Mouse (Mus musculus): ENCODE measurements around the gene Thap2. TPM values are rescaled to one million over a fixed set of nuclear protein-coding genes. Genes with fewer than 3 reads are reported as not detected.

Thap2 gene
- polyA plus RNA-seq, 1 experiment from 2014 or later: 16.2 TPM

DNA sequence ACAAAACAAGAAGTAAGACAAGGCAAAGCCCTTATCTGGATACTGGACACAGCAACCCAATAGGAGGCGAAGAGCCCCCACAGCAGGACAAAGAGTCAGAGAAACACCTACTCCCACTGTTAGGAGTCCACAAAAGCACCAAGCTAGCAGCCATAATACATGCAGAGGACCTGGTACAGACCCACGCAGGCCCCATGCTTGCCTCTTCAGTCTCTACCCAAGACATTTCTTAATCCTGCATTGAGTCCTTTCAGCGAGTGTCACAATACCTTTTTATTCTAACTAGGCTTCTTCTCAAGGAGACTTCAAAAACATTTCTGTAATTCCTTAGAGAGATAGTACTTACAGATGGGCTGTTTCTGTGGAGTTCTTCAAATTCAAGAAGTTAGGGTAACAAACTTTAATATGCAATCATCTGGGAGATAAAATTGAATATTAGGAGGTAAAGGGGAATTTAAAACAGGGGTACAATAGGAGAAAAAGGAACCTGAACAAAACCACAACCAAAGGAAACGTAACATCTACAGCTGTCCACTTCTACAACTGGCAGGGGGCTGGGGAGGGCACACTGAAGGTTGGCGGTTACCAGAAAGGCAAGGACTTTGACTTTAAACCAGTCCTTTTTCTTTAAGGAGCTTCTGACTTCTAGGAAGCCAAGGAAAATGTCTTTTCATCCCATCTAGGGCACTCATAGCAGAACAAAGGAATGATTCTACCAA is 62.8 kb downstream of the Thap2 start:
- H3K4me1 ChIP-seq (ENCODE audit: insufficient read depth, low read depth, low read length): no peaks in the 10 kb centered on the region; the same call in 1 of the 2 replicates
- TF ChIP-seq EP300 (IDR thresholded peaks at IDR 0.05): no peak
- TF ChIP-seq CTCF (IDR thresholded peaks at IDR 0.05): no peak

More for the DNA sequence above, 62.8 kb downstream of the Thap2 start:
- Histone ChIP-seq H3K4me3 (ENCODE audit: low read depth, low read length) (no peak overlapping the region), H3K27ac (ENCODE audit: low read length) (no peak overlapping the region), H3K9ac (replicated peaks; ENCODE audit: low read depth) (no peak overlapping the region), H3K27me3 (replicated peaks; ENCODE audit: insufficient read depth, low read length) (no peaks in the 10 kb centered on the region), H3K9me3 (ENCODE audit: low read length) (no peaks in the 10 kb centered on the region), H3K4me2 (replicated peaks; ENCODE audit: low read depth, low read length) (no peak overlapping the region), H3K36me3 (ENCODE audit: insufficient read depth, low read length) (no peaks in the 10 kb centered on the region)
- DNase-seq (ENCODE audit: low spot score): no peak
- WGBS: 67% methylated on average over 5 of the region's 5 CpGs
- ATAC-seq: no peak

Other genes with a start within 250 kb of the Thap2 start
- gene Tph2, start 199.4 kb downstream of the Thap2 start, polyA plus RNA-seq (2015; fragmentation: Nextera tagmentation; extraction: Ambion mirVana): 0.05 and 0.08 TPM in 2 replicates
- gene Tbc1d15, start 133.0 kb downstream of the Thap2 start, polyA plus RNA-seq (2015; fragmentation: Nextera tagmentation; extraction: Ambion mirVana): 47.9 and 49.9 TPM in 2 replicates
- gene Rab21, start 68.8 kb downstream of the Thap2 start, polyA plus RNA-seq (2015; fragmentation: Nextera tagmentation; extraction: Ambion mirVana): 9.1 and 10.1 TPM in 2 replicates
- gene Tmem19, start 21.9 kb downstream of the Thap2 start, polyA plus RNA-seq (2015; fragmentation: Nextera tagmentation; extraction: Ambion mirVana): 26.0 and 31.1 TPM in 2 replicates
- 13.9 and 17.0 TPM in 2 replicates for gene Zfc3h1, start 516 bp upstream of the Thap2 start, polyA plus RNA-seq (2015; fragmentation: Nextera tagmentation; extraction: Ambion mirVana)
- gene A930009A15Rik, start 185.5 kb upstream of the Thap2 start, polyA plus RNA-seq (2015; fragmentation: Nextera tagmentation; extraction: Ambion mirVana): not detected in 2 replicates
- 0.23 and 0.35 TPM in 2 replicates for gene Lgr5, start 203.3 kb upstream of the Thap2 start, polyA plus RNA-seq (2015; fragmentation: Nextera tagmentation; extraction: Ambion mirVana)

Data from lung, postnatal 0 days (tissue).